Mouse (Mus musculus) neural tube, embryonic 11.5 days (tissue): Measurements from ENCODE around the gene Tekt5. TPM values are rescaled to one million over a fixed set of nuclear protein-coding genes. Genes with fewer than 3 reads are reported as not detected.

Source experiments
- ATAC-seq: fragments of 200-750 bp; cut with Nextera tagmentation; 2 replicates; pipeline ENCODE4 v1.8.0; 2017; ENCODE audit warnings: moderate number of reproducible peaks, mild to moderate bottlenecking, moderate TSS enrichment, moderate library complexity; ENCODE audit not compliant: insufficient read depth, low FRiP score, low TSS enrichment
- DNase-seq: peaks from one replicate; pipeline ENCODE4 v3.0.0-alpha.2; 2015; ENCODE audit warnings: low spot score
- H3K27ac ChIP-seq: fragments of 300-500 bp; sonication (generic); 2 replicates; pipeline ENCODE4 v1.5.1; 2014; ENCODE audit warnings: low read depth, mild to moderate bottlenecking, low read length
- H3K27me3 ChIP-seq: fragments of 300-500 bp; sonication (generic); 2 replicates; pipeline ENCODE4 v1.6.1; 2014; ENCODE audit warnings: mild to moderate bottlenecking, low read length, mixed read lengths; ENCODE audit not compliant: control insufficient read depth, insufficient read depth
- H3K36me3 ChIP-seq: fragments of 300-500 bp; sonication (generic); 2 replicates; pipeline ENCODE4 v1.6.1; 2014; ENCODE audit warnings: mild to moderate bottlenecking, low read length, moderate library complexity, mixed read lengths; ENCODE audit not compliant: control insufficient read depth, insufficient read depth
- H3K4me1 ChIP-seq: fragments of 300-500 bp; sonication (generic); 2 replicates; pipeline ENCODE4 v1.6.1; 2014; ENCODE audit warnings: low read length, mixed read lengths; ENCODE audit not compliant: control insufficient read depth, insufficient read depth
- H3K4me2 ChIP-seq: fragments of 300-500 bp; sonication (generic); 2 replicates; pipeline ENCODE4 v1.6.1; 2014; ENCODE audit warnings: low read depth, mild to moderate bottlenecking, moderate library complexity
- H3K4me3 ChIP-seq: fragments of 300-500 bp; sonication (generic); 2 replicates; pipeline ENCODE4 v1.5.1; 2014; ENCODE audit warnings: low read depth, low read length
- H3K9ac ChIP-seq: fragments of 300-500 bp; sonication (generic); 2 replicates; pipeline ENCODE4 v1.6.1; 2014; ENCODE audit warnings: mild to moderate bottlenecking, low read length
- H3K9me3 ChIP-seq: fragments of 300-500 bp; sonication (generic); 2 replicates; pipeline ENCODE4 v1.6.1; 2016; ENCODE audit warnings: low read length; ENCODE audit not compliant: control insufficient read depth
- whole genome bisulfite sequencing: fragments of 180-500 bp; shearing (Covaris S2); extraction: QIAGEN DNeasy Blood & Tissue Kit; methylation state at CpG from one replicate; pipeline ENCODE4 v1.1.7; 2014; 5-methylcytosine and 5-hydroxymethylcytosine counted together
- polyA plus RNA-seq: library from polyadenylated mRNA; unstranded; fragments of >200 nt; fragmentation: Nextera tagmentation; extraction: Ambion mirVana; gene quantifications from 2 replicates; pipeline ENCODE4 v1.2.1, GENCODE M21; 2014

Gene Tekt5
- 0.17 TPM in 1 of 2 replicates, not detected in the other for polyA plus RNA-seq

DNA sequence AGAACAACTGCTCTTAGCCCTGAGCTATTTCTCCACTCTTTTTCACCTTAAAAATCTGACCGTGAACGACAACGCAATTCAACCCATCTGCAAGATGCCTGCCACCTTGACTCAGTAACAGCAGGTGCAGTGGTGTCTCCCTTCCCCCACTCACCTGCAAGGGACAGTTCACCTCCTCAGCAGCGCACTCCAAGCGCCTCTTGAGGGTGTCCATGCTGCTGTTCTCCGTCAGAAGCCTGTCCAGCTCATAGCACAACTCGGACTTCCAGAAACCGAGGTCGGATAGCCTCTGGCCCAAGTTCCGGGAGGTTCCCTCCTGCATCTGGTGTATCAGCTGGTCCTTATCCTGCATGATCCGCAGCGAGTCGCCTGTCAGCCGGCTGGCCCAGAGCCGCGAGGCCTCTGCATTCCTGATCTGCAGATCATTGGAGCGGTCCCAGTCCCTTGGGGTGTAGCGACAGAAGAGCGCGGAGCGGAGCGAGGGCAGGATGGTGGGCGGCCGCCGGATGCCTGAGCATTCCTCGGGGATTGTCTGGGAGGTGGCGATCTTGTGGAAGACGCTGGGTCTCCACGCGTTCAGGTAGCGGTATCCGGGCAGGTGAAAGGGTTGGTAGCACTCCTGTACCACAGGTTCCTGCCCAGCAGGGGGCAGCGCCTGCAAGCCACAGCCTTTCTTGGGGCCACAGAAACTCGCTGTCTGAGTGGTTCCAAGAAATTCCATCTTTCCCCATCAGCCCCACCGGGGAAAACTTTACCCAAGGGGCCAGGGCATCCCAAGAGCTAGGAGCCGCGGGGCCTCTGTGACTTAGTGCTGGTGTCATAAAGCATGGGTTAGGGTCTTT lies at the start of gene Tekt5:
Tekt5 (minus strand) TSS at position 792 of the 842 bp plus-strand sequence.
- no peak for ATAC-seq
- H3K36me3 ChIP-seq: no peaks in the 10 kb centered on the region

DNA sequence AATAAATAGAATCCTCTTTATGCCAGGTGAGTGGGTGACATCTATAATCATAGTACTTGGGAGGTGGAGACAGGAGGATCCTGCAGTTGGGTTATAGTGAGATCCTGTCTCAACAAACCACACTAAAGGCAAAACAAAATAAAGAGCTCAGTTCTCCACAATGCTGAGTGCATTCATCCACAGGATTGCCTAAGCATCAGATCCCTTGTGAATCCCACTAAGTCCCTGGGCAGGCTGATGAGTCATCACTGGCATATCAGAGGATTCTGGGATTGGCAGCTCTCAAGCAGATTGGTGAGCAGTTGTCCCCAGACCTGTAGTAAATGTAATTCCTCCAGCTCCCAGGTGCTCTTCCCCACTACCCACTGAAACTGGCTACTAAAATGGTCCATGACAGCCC lies 48.4 kb upstream of the Tekt5 start:
- no peaks in the 10 kb centered on the region for H3K36me3 ChIP-seq
- no peak for ATAC-seq

More for the DNA sequence above, at the start of gene Tekt5:
- Histone ChIP-seq H3K4me3 (peak within 1 kb of the TSS; percentile 18; the same call in 1 of the 2 replicates), H3K27ac (no peak within 1 kb of the TSS), H3K4me1 (no peaks in the 10 kb centered on the region), H3K9ac (peak within 1 kb of the TSS; percentile 28; the same call in 1 of the 2 replicates), H3K4me2 (peak within 1 kb of the TSS; percentile 40), H3K27me3 (peaks cover 3% of the 10 kb centered on the region; the same call in 1 of the 2 replicates), H3K9me3 (no peaks in the 10 kb centered on the region)
- 7% methylated on average over 37 of the region's 37 CpGs for WGBS
- peak; percentile 23 for DNase-seq

DNA sequence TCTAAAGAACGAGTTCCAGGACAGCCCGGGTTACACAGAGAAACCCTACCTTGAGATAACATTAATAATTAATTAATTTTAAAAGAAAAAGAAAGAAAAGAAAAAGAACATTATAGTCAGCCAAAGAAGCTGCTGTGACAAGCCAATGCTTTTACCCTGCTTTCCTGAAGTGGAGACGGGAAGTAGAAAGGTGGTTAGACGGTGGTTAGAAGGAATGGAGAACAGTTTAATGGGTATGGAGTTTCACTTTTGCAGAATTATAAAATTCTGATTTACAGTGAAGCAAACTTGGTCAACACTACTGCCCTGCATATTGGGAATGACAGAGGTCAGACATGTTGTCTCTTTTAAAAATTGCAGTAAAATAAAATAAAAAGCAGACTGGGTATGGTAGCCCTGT lies 46.5 kb upstream of the Tekt5 start:
- Histone ChIP-seq H3K36me3 (no peaks in the 10 kb centered on the region), H3K4me2 (no peak overlapping the region), H3K9me3 (no peaks in the 10 kb centered on the region), H3K4me3 (no peak overlapping the region), H3K27me3 (no peaks in the 10 kb centered on the region), H3K4me1 (peaks cover 4% of the 10 kb centered on the region; the same call in 1 of the 2 replicates), H3K9ac (no peak overlapping the region), H3K27ac (no peak overlapping the region)
- ATAC-seq (no peak), DNase-seq (no peak)
- 90% methylated on average over 4 of the region's 4 CpGs for WGBS

More for the DNA sequence above, 48.4 kb upstream of the Tekt5 start:
- H3K9ac ChIP-seq: no peak overlapping the region
- no peak overlapping the region for H3K4me3 ChIP-seq
- H3K27ac ChIP-seq: no peak overlapping the region
- H3K4me2 ChIP-seq: no peak overlapping the region
- no peak for DNase-seq
- peaks cover 8% of the 10 kb centered on the region; the same call in 1 of the 2 replicates for H3K4me1 ChIP-seq
- H3K9me3 ChIP-seq: no peaks in the 10 kb centered on the region
- H3K27me3 ChIP-seq: no peaks in the 10 kb centered on the region

DNA sequence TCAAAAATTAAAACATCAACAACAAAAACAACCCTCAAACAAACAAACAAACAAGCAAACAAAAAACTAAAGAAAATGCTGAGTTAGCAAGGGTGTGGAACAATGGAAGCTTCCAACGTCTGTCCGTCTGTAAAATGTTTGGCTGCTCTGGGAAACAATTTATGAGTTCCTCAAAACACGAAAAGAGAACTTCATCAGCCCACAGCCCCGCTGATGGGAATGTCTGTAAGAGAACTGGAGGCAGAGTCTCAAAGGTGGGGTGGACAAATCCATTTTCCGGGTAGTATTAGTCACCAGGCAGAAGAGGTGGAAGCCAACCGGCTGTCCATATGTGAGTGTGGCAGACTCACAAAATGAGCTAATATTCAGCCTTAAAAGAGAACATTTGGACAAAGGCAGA lies 46.0 kb upstream of the Tekt5 start:
- H3K27ac ChIP-seq: no peak overlapping the region
- DNase-seq (no peak), ATAC-seq (no peak)
- H3K36me3 ChIP-seq: no peaks in the 10 kb centered on the region
- no peaks in the 10 kb centered on the region for H3K27me3 ChIP-seq
- peaks cover 4% of the 10 kb centered on the region; the same call in 1 of the 2 replicates for H3K4me1 ChIP-seq
- no peak overlapping the region for H3K4me2 ChIP-seq
- 85% methylated on average over 6 of the region's 6 CpGs for WGBS
- no peaks in the 10 kb centered on the region for H3K9me3 ChIP-seq
- no peak overlapping the region for H3K4me3 ChIP-seq
- no peak overlapping the region for H3K9ac ChIP-seq

DNA sequence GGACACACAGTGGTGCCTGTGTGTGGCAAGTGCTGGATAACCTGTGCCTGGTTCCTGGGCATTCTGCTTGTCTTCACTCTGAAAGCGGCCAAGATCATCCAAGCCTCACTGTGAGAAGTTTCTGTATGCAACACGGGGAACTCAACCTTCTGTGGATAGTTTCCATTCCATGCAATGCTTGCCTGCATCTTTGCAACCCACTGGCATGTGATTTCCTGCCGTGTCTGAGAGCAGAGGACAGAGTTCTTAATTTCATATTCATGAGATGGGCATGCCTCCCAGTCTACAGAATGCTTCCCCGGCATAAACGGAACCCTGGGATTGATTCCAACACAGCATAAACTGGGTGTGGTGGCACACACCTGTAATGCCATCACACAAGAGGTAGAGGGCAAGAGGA lies 42.8 kb upstream of the Tekt5 start:
- no peaks in the 10 kb centered on the region for H3K36me3 ChIP-seq
- H3K4me1 ChIP-seq: no peaks in the 10 kb centered on the region
- H3K9ac ChIP-seq: no peak overlapping the region
- H3K9me3 ChIP-seq: no peaks in the 10 kb centered on the region
- no peak overlapping the region for H3K4me2 ChIP-seq
- DNase-seq: no peak
- 87% methylated on average over 5 of the region's 5 CpGs for WGBS
- no peak overlapping the region for H3K4me3 ChIP-seq
- no peak for ATAC-seq
- no peaks in the 10 kb centered on the region for H3K27me3 ChIP-seq
- no peak overlapping the region for H3K27ac ChIP-seq

DNA sequence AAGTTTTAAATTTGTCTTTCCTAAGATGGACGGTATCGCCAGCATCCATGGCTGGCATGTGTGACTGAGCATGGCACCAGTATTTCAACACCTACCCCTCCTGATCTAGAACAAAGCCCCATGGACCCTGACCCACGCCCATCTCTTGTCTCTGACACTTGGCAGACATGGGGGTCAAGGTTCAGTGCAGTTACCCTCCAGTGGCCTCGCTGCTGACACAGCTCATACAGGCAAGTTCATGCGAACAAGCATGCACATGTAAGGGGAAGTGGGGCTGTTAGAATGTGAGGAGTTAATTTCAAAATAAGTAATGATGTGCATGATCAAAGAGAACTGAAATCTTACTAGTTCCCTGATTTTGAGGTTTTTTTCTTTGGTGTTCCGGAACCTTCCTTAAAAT lies 40.9 kb upstream of the Tekt5 start:
- Histone ChIP-seq H3K4me2 (no peak overlapping the region), H3K4me1 (no peaks in the 10 kb centered on the region), H3K4me3 (no peak overlapping the region), H3K36me3 (no peaks in the 10 kb centered on the region), H3K27me3 (no peaks in the 10 kb centered on the region), H3K9ac (no peak overlapping the region), H3K9me3 (no peaks in the 10 kb centered on the region), H3K27ac (no peak overlapping the region)
- WGBS: 82% methylated on average over 6 of the region's 6 CpGs
- DNase-seq (no peak), ATAC-seq (no peak)

DNA sequence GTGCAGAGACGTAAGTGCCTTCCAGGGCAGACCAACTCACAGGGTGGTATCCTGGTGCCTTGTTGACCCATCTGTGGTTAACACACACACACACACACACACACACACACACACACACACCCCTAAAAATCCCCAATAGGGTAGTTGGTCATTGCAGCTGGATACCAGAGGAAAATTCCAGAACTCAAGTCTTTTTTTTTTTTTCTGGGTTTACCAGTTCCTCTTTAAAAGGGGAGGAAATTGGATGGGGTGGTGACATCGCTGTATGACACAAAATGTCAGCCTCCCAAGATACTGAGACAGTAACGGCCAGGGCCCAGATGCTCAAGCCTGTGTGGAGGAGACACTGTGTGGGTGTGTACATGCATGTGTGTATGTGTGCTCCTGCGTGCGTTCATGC lies 38.1 kb upstream of the Tekt5 start:
- WGBS: 93% methylated on average over 5 of the region's 5 CpGs
- Histone ChIP-seq H3K4me1 (no peaks in the 10 kb centered on the region), H3K4me3 (no peak overlapping the region), H3K4me2 (no peak overlapping the region), H3K36me3 (no peaks in the 10 kb centered on the region), H3K27ac (no peak overlapping the region), H3K9ac (no peak overlapping the region), H3K27me3 (no peaks in the 10 kb centered on the region), H3K9me3 (no peaks in the 10 kb centered on the region)
- DNase-seq (no peak), ATAC-seq (no peak)

DNA sequence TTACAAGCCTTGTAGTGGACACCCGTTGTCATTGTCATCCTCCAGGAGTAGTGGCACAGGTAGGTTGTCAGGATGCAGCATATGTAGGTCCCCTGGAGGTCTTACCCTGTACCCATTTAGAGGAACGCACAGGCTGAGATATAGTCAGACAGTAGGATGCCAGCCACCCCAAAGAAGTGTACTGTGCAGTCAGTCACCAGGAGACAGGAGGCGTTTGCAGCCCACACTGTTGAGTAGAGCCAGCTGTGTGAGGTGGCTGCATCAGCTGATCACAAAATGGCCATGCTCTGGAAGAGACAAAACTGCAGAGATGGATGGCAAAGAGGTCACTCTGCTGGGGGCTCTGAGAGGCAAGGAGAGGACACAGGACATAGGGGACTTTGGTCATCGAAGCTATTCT lies 37.1 kb upstream of the Tekt5 start:
- H3K9ac ChIP-seq: no peak overlapping the region
- WGBS: 85% methylated on average over 4 of the region's 4 CpGs
- H3K4me1 ChIP-seq: no peaks in the 10 kb centered on the region
- no peaks in the 10 kb centered on the region for H3K27me3 ChIP-seq
- ATAC-seq (no peak), DNase-seq (no peak)
- no peak overlapping the region for H3K4me3 ChIP-seq
- H3K27ac ChIP-seq: no peak overlapping the region
- H3K36me3 ChIP-seq: no peaks in the 10 kb centered on the region
- no peak overlapping the region for H3K4me2 ChIP-seq
- no peaks in the 10 kb centered on the region for H3K9me3 ChIP-seq

DNA sequence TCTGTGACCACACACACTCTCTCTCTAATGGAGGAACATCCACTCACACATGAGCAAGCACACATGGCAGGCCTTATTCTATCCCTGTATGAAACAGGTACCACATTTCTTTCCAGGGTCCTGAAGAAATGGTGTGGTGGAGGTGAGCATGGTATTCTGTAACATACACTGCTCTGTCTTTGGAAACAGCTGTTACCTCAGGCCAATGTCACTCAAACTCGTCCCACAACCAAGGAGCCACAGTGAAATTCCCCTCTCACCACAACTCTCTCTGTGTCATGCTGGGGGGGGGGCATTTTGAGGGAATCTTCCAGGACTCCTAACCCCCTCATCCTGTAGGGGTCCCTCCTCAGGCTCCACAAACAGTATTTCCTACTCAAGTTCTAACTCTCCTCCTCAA lies 36.6 kb upstream of the Tekt5 start:
- ATAC-seq: no peak
- Histone ChIP-seq H3K9me3 (no peaks in the 10 kb centered on the region), H3K4me2 (no peak overlapping the region), H3K4me3 (no peak overlapping the region), H3K27me3 (no peaks in the 10 kb centered on the region), H3K9ac (no peak overlapping the region), H3K27ac (no peak overlapping the region), H3K36me3 (no peaks in the 10 kb centered on the region), H3K4me1 (no peaks in the 10 kb centered on the region)
- 79% methylated on average over 1 of the region's 1 CpGs for WGBS
- no peak for DNase-seq
